Mouse (Mus musculus) heart, postnatal 10 days (tissue): ENCODE measurements around the gene Sh3bgrl. TPM values are rescaled to one million over a fixed set of nuclear protein-coding genes. Genes with fewer than 3 reads are reported as not detected.

Experiments
- DNase-seq, 2 experiments: peaks; one replicate each; pipeline ENCODE4 v3.0.0; 2021
- intact Hi-C: fragments of 180-260 bp; cut with DNase I; formaldehyde crosslinking; loops from one replicate; pipeline ENCODE4 v1.15.1; 2025
- total RNA-seq, 2 experiments: library from RNA; stranded (reverse); gene quantifications; 2 replicates each; pipeline ENCODE4 v1.2.3; 2021

Gene Sh3bgrl
- total RNA-seq, 2 experiments from 2014 or later, result 57.6 to 59.8 TPM

- intact Hi-C loops, result no loop called here
These were observed 133.6 kb downstream of the Sh3bgrl start for GRCm38 (mm10) chrX:109228720-109229119.

GRCm38 (mm10) chrX:109235383-109236036 is 140.3 kb downstream of the Sh3bgrl start:
- intact Hi-C loops, result loop anchor here (5.0 kb wide), 2 partner anchors 138 to 228 kb away; partner anchors contain the start of gene Sh3bgrl
- no peak for DNase-seq

More at GRCm38 (mm10) chrX:109228720-109229119, 133.6 kb downstream of the Sh3bgrl start:
- DNase-seq, result no peak

GRCm38 (mm10) chrX:109238163-109238562 is 143.0 kb downstream of the Sh3bgrl start:
- DNase-seq, result peak in 1 of 2 experiments; percentile 5
- intact Hi-C loops, result loop anchor here (5.0 kb wide), 2 partner anchors 141 to 231 kb away; partner anchors contain the start of gene Sh3bgrl

Other genes with a start within 250 kb of the Sh3bgrl start
- gene Hmgn5, start 82.0 kb upstream of the Sh3bgrl start, total RNA-seq, result 1 to 10 TPM; 6.0 to 6.6 TPM
- under 1 TPM; 0.24 to 0.47 TPM for gene Gm6377, start 101.4 kb downstream of the Sh3bgrl start, total RNA-seq